Mouse (Mus musculus) liver, embryonic 14.5 days (tissue): ENCODE measurements around the gene Cc2d2a. TPM values are rescaled to one million over a fixed set of nuclear protein-coding genes. Genes with fewer than 3 reads are reported as not detected.

Experiments used
- ATAC-seq: fragments of 200-750 bp; cut with Nextera tagmentation; 2 replicates; pipeline ENCODE4 v1.8.0; 2017; ENCODE audit warnings: moderate number of reproducible peaks, mild to moderate bottlenecking, moderate library complexity; ENCODE audit not compliant: insufficient read depth
- DNase-seq, 3 experiments: peaks; one replicate each; pipeline ENCODE4 v3.0.0-alpha.2; 2012 to 2013; ENCODE audit warnings: low read depth in 3 of 3, low spot score in 3 of 3
- H3K27ac ChIP-seq: fragments of 300-500 bp; sonication (generic); 2 replicates; pipeline ENCODE4 v1.5.1; 2014; ENCODE audit warnings: moderate library complexity, mild to moderate bottlenecking, control low read depth, inconsistent platforms
- H3K27me3 ChIP-seq: fragments of 300-500 bp; sonication (generic); 2 replicates; pipeline ENCODE4 v1.6.1; 2014; ENCODE audit warnings: mild to moderate bottlenecking, low read length, moderate library complexity; ENCODE audit not compliant: control insufficient read depth, insufficient read depth
- H3K36me3 ChIP-seq: fragments of 300-500 bp; sonication (generic); replicated peaks from 2 replicates; pipeline ENCODE4 v1.6.1; 2014; ENCODE audit warnings: low read depth; ENCODE audit not compliant: control insufficient read depth, insufficient read depth
- H3K4me1 ChIP-seq, 2 experiments: fragments of 200-500 bp in 1 of 2; fragments of 300-500 bp in 1 of 2; sonication (generic) in 1 of 2; replicated peaks; 2 replicates each; pipeline ENCODE4 v1.6.1; 2012 to 2014; ENCODE audit warnings: antibody characterized with exemption in 1 of 2, inconsistent platforms in 1 of 2, low read length in 1 of 2; ENCODE audit not compliant: control insufficient read depth in 2 of 2, insufficient read depth in 2 of 2
- H3K4me2 ChIP-seq: fragments of 300-500 bp; sonication (generic); 2 replicates; pipeline ENCODE4 v1.6.1; 2014; ENCODE audit warnings: low read depth, mild to moderate bottlenecking, control low read depth, moderate library complexity
- H3K4me3 ChIP-seq, 2 experiments: fragments of 200-500 bp in 1 of 2; fragments of 300-500 bp in 1 of 2; sonication (generic) in 1 of 2; 2 replicates each; pipeline ENCODE4 v1.5.1; 2012 to 2014; ENCODE audit warnings: low read depth in 2 of 2, low read length in 2 of 2, mild to moderate bottlenecking in 2 of 2, control low read depth in 1 of 2, inconsistent platforms in 1 of 2, moderate library complexity in 1 of 2; ENCODE audit not compliant: insufficient read depth in 1 of 2
- H3K9ac ChIP-seq: fragments of 300-500 bp; sonication (generic); replicated peaks from 2 replicates; pipeline ENCODE4 v1.6.1; 2014; ENCODE audit warnings: mild to moderate bottlenecking, control low read depth, moderate library complexity
- H3K9me3 ChIP-seq: fragments of 300-500 bp; sonication (generic); 2 replicates; pipeline ENCODE4 v1.6.1; 2016; ENCODE audit warnings: low read length, mixed read lengths; ENCODE audit not compliant: control insufficient read depth
- CTCF ChIP-seq: IDR thresholded peaks from 2 replicates; pipeline ENCODE4 v1.5.1; 2016; ENCODE audit warnings: antibody characterized with exemption, low read depth, control low read depth
- EP300 ChIP-seq: IDR thresholded peaks from 2 replicates; pipeline ENCODE4 v1.6.1; 2016; ENCODE audit warnings: antibody characterized with exemption, low read depth
- WGBS: fragments of 180-500 bp; shearing (Covaris S2); extraction: QIAGEN DNeasy Blood & Tissue Kit; methylation state at CpG from one replicate; pipeline ENCODE4 v1.1.7; 2014; ENCODE audit not compliant: insufficient replicate concordance; 5-methylcytosine and 5-hydroxymethylcytosine counted together
- polyA plus RNA-seq, 2 experiments: library from polyadenylated mRNA; depleted of rRNA in 1 of 2; stranded (reverse) in 1 of 2; unstranded in 1 of 2; fragments of >200 nt; fragmentation: Nextera tagmentation in 1 of 2; extraction: Ambion mirVana in 1 of 2; gene quantifications; 2 replicates each; pipeline versions ENCODE4 v1.2.1 to v1.2.3; 2012 to 2014

The Cc2d2a gene
- polyA plus RNA-seq, 2 experiments = 0.75 to 1.4 TPM

GRCm38 (mm10) chr5:43634602-43635081, 27.5 kb upstream of the Cc2d2a start:
- H3K36me3 ChIP-seq = no peaks in the 10 kb centered on the region
- no peaks in the 10 kb centered on the region for H3K27me3 ChIP-seq
- ATAC-seq (no peak), DNase-seq (no peak)
- TF ChIP-seq EP300 = no peak
- peak; percentile 42; the same call in 1 of the 2 replicates for TF ChIP-seq CTCF
- WGBS = 25% methylated on average over 9 of the region's 9 CpGs
- H3K27ac ChIP-seq = no peak overlapping the region
- H3K4me2 ChIP-seq = no peak overlapping the region
- H3K9ac ChIP-seq = no peak overlapping the region
- H3K4me3 ChIP-seq = no peak overlapping the region
- H3K9me3 ChIP-seq = no peaks in the 10 kb centered on the region
- H3K4me1 ChIP-seq = no peaks in the 10 kb centered on the region

- no peaks in the 10 kb centered on the region for H3K4me1 ChIP-seq
- H3K36me3 ChIP-seq = no peaks in the 10 kb centered on the region
- H3K4me3 ChIP-seq = no peak overlapping the region
- ATAC-seq = no peak
- WGBS = 65% methylated on average over 4 of the region's 4 CpGs
- TF ChIP-seq EP300 = no peak
- TF ChIP-seq CTCF = no peak
- no peaks in the 10 kb centered on the region for H3K27me3 ChIP-seq
- no peak for DNase-seq
- no peak overlapping the region for H3K4me2 ChIP-seq
- H3K27ac ChIP-seq = no peak overlapping the region
- H3K9ac ChIP-seq = no peak overlapping the region
- H3K9me3 ChIP-seq = no peaks in the 10 kb centered on the region
Observed at GRCm38 (mm10) chr5:43645020-43645419, 17.1 kb upstream of the Cc2d2a start.

GRCm38 (mm10) chr5:43647098-43647774, 14.9 kb upstream of the Cc2d2a start:
- Histone ChIP-seq H3K36me3 (no peaks in the 10 kb centered on the region), H3K4me2 (no peak overlapping the region), H3K9me3 (no peaks in the 10 kb centered on the region), H3K27ac (no peak overlapping the region), H3K9ac (no peak overlapping the region), H3K4me3 (no peak overlapping the region), H3K4me1 (no peaks in the 10 kb centered on the region), H3K27me3 (no peaks in the 10 kb centered on the region)
- no peak for TF ChIP-seq CTCF
- TF ChIP-seq EP300 = no peak
- 57% methylated on average over 12 of the region's 12 CpGs for WGBS
- ATAC-seq (no peak), DNase-seq (no peak)

- 68% methylated on average over 3 of the region's 3 CpGs for WGBS
- DNase-seq = no peak
- H3K4me1 ChIP-seq = peaks cover 0 to 4% of the 10 kb centered on the region in 2 experiments; a peak in 2 of 4 replicates
- no peak overlapping the region for H3K27ac ChIP-seq
- no peak overlapping the region for H3K4me2 ChIP-seq
- no peaks in the 10 kb centered on the region for H3K9me3 ChIP-seq
- H3K27me3 ChIP-seq = no peaks in the 10 kb centered on the region
- H3K36me3 ChIP-seq = no peaks in the 10 kb centered on the region
- TF ChIP-seq EP300 (no peak), CTCF (no peak)
- ATAC-seq = no peak
- no peak overlapping the region for H3K9ac ChIP-seq
- no peak overlapping the region for H3K4me3 ChIP-seq
Observed at GRCm38 (mm10) chr5:43661498-43661897, 648 bp upstream of the Cc2d2a start.

GRCm38 (mm10) chr5:43663531-43663930, 1.4 kb downstream of the Cc2d2a start:
- no peak for TF ChIP-seq EP300
- TF ChIP-seq CTCF = no peak
- H3K27me3 ChIP-seq = no peaks in the 10 kb centered on the region
- no peaks in the 10 kb centered on the region for H3K36me3 ChIP-seq
- no peak overlapping the region for H3K27ac ChIP-seq
- H3K9ac ChIP-seq = no peak overlapping the region
- DNase-seq (no peak), ATAC-seq (no peak)
- H3K9me3 ChIP-seq = no peaks in the 10 kb centered on the region
- H3K4me2 ChIP-seq = peak overlapping the region; percentile 15; the same call in 1 of the 2 replicates
- H3K4me3 ChIP-seq = no peak overlapping the region
- WGBS = 52% methylated on average over 6 of the region's 6 CpGs
- peaks cover 0 to 4% of the 10 kb centered on the region in 2 experiments; a peak in 2 of 4 replicates for H3K4me1 ChIP-seq
